Mouse (Mus musculus) subcutaneous adipose tissue, adult 2 months (tissue): Measurements from ENCODE around the gene Ndst2. TPM values are rescaled to one million over a fixed set of nuclear protein-coding genes. Genes with fewer than 3 reads are reported as not detected.

Experiments
- polyA plus RNA-seq: library from polyadenylated mRNA; depleted of rRNA; stranded (reverse); fragments of >200 nt; gene quantifications from 2 replicates; pipeline ENCODE4 v1.2.3, GENCODE M21; 2012; ENCODE audit warnings: low replicate concordance; rRNA removed

Ndst2 gene
- 42.1 and 61.4 TPM in 2 replicates for polyA plus RNA-seq

GRCm38 (mm10) chr14:20733952-20734774 is at the start of gene Ndst2:
TSS of gene Ndst2 (minus strand) at chr14:20734562.

GRCm38 (mm10) chr14:20707201-20708190 is 26.9 kb downstream of the Ndst2 start, which contains the start of gene Zswim8:
TSS of gene Zswim8 (plus strand) at chr14:20707552.

GRCm38 (mm10) chr14:20702741-20703381 is 31.5 kb downstream of the Ndst2 start, which contains the start of gene Chchd1:
TSS of gene Chchd1 (plus strand) at chr14:20703006.

GRCm38 (mm10) chr14:20694884-20695760 is 39.2 kb downstream of the Ndst2 start, which contains the start of gene Fut11:
TSS of gene Fut11 (plus strand) at chr14:20694968.

GRCm38 (mm10) chr14:20674064-20674833 is 60.1 kb downstream of the Ndst2 start, which contains the start of gene Sec24c:
TSS of gene Sec24c (plus strand) at chr14:20674308.

Other genes starting within 250 kb of the Ndst2 start
- gene Mss51, start 237.7 kb downstream of the Ndst2 start, polyA plus RNA-seq, result 0.58 and 0.80 TPM in 2 replicates
- gene Ppp3cb, start 188.0 kb downstream of the Ndst2 start, polyA plus RNA-seq, result 15.0 and 19.5 TPM in 2 replicates
- gene Usp54, start 93.5 kb downstream of the Ndst2 start, polyA plus RNA-seq, result 4.9 and 17.0 TPM in 2 replicates
- 0.12 TPM in 1 of 2 replicates, not detected in the other for gene Myoz1, start 78.0 kb downstream of the Ndst2 start, polyA plus RNA-seq
- gene Synpo2l, start 66.2 kb downstream of the Ndst2 start, polyA plus RNA-seq, result 0.17 and 0.35 TPM in 2 replicates
- gene Sec24c, start 60.3 kb downstream of the Ndst2 start, polyA plus RNA-seq, result 115 and 168 TPM in 2 replicates
- 11.9 and 26.9 TPM in 2 replicates for gene Fut11, start 39.6 kb downstream of the Ndst2 start, polyA plus RNA-seq
- gene Chchd1, start 31.6 kb downstream of the Ndst2 start, polyA plus RNA-seq, result 37.9 and 43.7 TPM in 2 replicates
- gene Zswim8, start 27.0 kb downstream of the Ndst2 start, polyA plus RNA-seq, result 184 and 239 TPM in 2 replicates
- 37.1 and 54.2 TPM in 2 replicates for gene Camk2g, start 59.5 kb upstream of the Ndst2 start, polyA plus RNA-seq
- gene Plau, start 102.1 kb upstream of the Ndst2 start, polyA plus RNA-seq, result 16.1 and 53.4 TPM in 2 replicates
- gene Vcl, start 194.8 kb upstream of the Ndst2 start, polyA plus RNA-seq, result 89.1 and 124 TPM in 2 replicates